ENCODE assay signal across 8 mouse cellular contexts in genomic region chr7:12927191-12927680, GRCm38 (mm10). TPM values are rescaled to one million over a fixed set of nuclear protein-coding genes. Genes with fewer than 3 reads are reported as not detected.
A peak's percentile ranks its signal among the peaks of the same experiment; 100 is the strongest.
DNase-seq lines count a peak whose midpoint lies in the region; ATAC-seq and TF ChIP-seq lines count a peak whose summit lies in the region.

Gene Rnf225 (plus strand): TSS chr7:12927416.

- DNase-seq in heart, postnatal 25 days (ENCODE audit: low spot score) = no peak
- peak; percentile 59 for DNase-seq in lung, postnatal 0 days (ENCODE audit: low spot score)
- DNase-seq in stomach, postnatal 0 days (ENCODE audit: low spot score) = peak; percentile 88
- no peak for DNase-seq in retina, embryonic 14.5 days (ENCODE audit: low spot score)
- DNase-seq in right cerebral cortex, adult 2 months (ENCODE audit: low spot score in 2 of 2) = no peak

- H3K9me3 ChIP-seq in heart, embryonic 12.5 days (replicated peaks) = no peaks in the 10 kb centered on the region
- H3K9me3 ChIP-seq in kidney, embryonic 15.5 days (replicated peaks) = no peaks in the 10 kb centered on the region
- no peaks in the 10 kb centered on the region for H3K9me3 ChIP-seq in lung, postnatal 0 days (ENCODE audit: low read length)
- H3K9me3 ChIP-seq in stomach, postnatal 0 days (ENCODE audit: control insufficient read depth, low read length) = no peaks in the 10 kb centered on the region

- H3K4me3 ChIP-seq in heart, embryonic 12.5 days = peak within 1 kb of the TSS; percentile 51
- no peak within 1 kb of the TSS for H3K4me3 ChIP-seq in embryonic fibroblast, embryonic 13.5 days (ENCODE audit: insufficient read depth, low read length)
- H3K4me3 ChIP-seq in kidney, embryonic 15.5 days (replicated peaks) = peak within 1 kb of the TSS; percentile 41
- peak within 1 kb of the TSS; percentile 28 for H3K4me3 ChIP-seq in lung, postnatal 0 days (ENCODE audit: low read depth, low read length)
- peak within 1 kb of the TSS; percentile 36 for H3K4me3 ChIP-seq in stomach, postnatal 0 days (ENCODE audit: low read depth, low read length)

- no peak for ATAC-seq in heart, embryonic 12.5 days (ENCODE audit: insufficient number of reproducible peaks, low FRiP score)
- ATAC-seq in kidney, embryonic 15.5 days (replicated peaks; ENCODE audit: low FRiP score) = peak; percentile 22; the same call in 1 of the 2 replicates
- peak; percentile 72 for ATAC-seq in lung, postnatal 0 days
- peak; percentile 86 for ATAC-seq in stomach, postnatal 0 days (ENCODE audit: low FRiP score, low TSS enrichment)

- intact Hi-C loops in heart, postnatal 25 days (cut with DNase I) = no loop called here

- peaks cover 11% of the 10 kb centered on the region for H3K27me3 ChIP-seq in heart, embryonic 12.5 days (replicated peaks)
- peaks cover 15% of the 10 kb centered on the region for H3K27me3 ChIP-seq in kidney, embryonic 15.5 days
- H3K27me3 ChIP-seq in lung, postnatal 0 days (replicated peaks; ENCODE audit: insufficient read depth, low read length) = no peaks in the 10 kb centered on the region
- H3K27me3 ChIP-seq in stomach, postnatal 0 days (ENCODE audit: control insufficient read depth, insufficient read depth, low read length) = no peaks in the 10 kb centered on the region

- H3K27ac ChIP-seq in heart, embryonic 12.5 days (ENCODE audit: poor library complexity, severe bottlenecking) = no peak within 1 kb of the TSS
- H3K27ac ChIP-seq in embryonic fibroblast, embryonic 13.5 days (ENCODE audit: insufficient read depth, low read length) = no peak within 1 kb of the TSS
- 0 out of 2 replicates have a peak within 1 kb of the TSS, but pooled peaks have one; percentile 1 for H3K27ac ChIP-seq in kidney, embryonic 15.5 days
- H3K27ac ChIP-seq in lung, postnatal 0 days (ENCODE audit: low read length) = no peak within 1 kb of the TSS
- H3K27ac ChIP-seq in stomach, postnatal 0 days (replicated peaks) = peak within 1 kb of the TSS; percentile 30

- H3K4me1 ChIP-seq in heart, embryonic 12.5 days (replicated peaks) = peaks cover 23% of the 10 kb centered on the region
- 0 out of 2 replicates have a peak, but pooled peaks cover 5% of the 10 kb centered on the region for H3K4me1 ChIP-seq in embryonic fibroblast, embryonic 13.5 days (ENCODE audit: control insufficient read depth, insufficient read depth, low read length)
- peaks cover 40% of the 10 kb centered on the region for H3K4me1 ChIP-seq in kidney, embryonic 15.5 days
- peaks cover 8% of the 10 kb centered on the region; the same call in 1 of the 2 replicates for H3K4me1 ChIP-seq in lung, postnatal 0 days (ENCODE audit: insufficient read depth, low read depth, low read length)
- H3K4me1 ChIP-seq in stomach, postnatal 0 days (replicated peaks; ENCODE audit: control insufficient read depth, insufficient read depth) = peaks cover 4% of the 10 kb centered on the region; the same call in 1 of the 2 replicates

- H3K4me2 ChIP-seq in heart, embryonic 12.5 days = peak within 1 kb of the TSS; percentile 93
- H3K4me2 ChIP-seq in kidney, embryonic 15.5 days = peak within 1 kb of the TSS; percentile 70
- peak within 1 kb of the TSS; percentile 63 for H3K4me2 ChIP-seq in lung, postnatal 0 days (replicated peaks; ENCODE audit: low read depth, low read length)
- peak within 1 kb of the TSS; percentile 58 for H3K4me2 ChIP-seq in stomach, postnatal 0 days (replicated peaks; ENCODE audit: low read depth)

- TF ChIP-seq CTCF in embryonic fibroblast, embryonic 13.5 days (IDR thresholded peaks at IDR 0.05; ENCODE audit: borderline replicate concordance, insufficient read depth, low read length) = no peak
- TF ChIP-seq CTCF in lung, postnatal 0 days (IDR thresholded peaks at IDR 0.05) = no peak
- no peak for TF ChIP-seq CTCF in stomach, postnatal 0 days (IDR thresholded peaks at IDR 0.05; ENCODE audit: low read depth)

- WGBS in heart, embryonic 12.5 days = 21% methylated on average over 8 of the region's 8 CpGs
- 21% methylated on average over 8 of the region's 8 CpGs for WGBS in kidney, embryonic 15.5 days
- WGBS in lung, postnatal 0 days = 26% methylated on average over 8 of the region's 8 CpGs
- WGBS in stomach, postnatal 0 days = 24% methylated on average over 8 of the region's 8 CpGs

- peak within 1 kb of the TSS; percentile 73 for H3K9ac ChIP-seq in heart, embryonic 12.5 days
- peak within 1 kb of the TSS; percentile 47 for H3K9ac ChIP-seq in kidney, embryonic 15.5 days
- peak within 1 kb of the TSS; percentile 39 for H3K9ac ChIP-seq in lung, postnatal 0 days (replicated peaks; ENCODE audit: low read depth)
- H3K9ac ChIP-seq in stomach, postnatal 0 days (ENCODE audit: low read length) = peak within 1 kb of the TSS; percentile 47

- peak; percentile 17 for TF ChIP-seq POLR2A in embryonic fibroblast, embryonic 13.5 days (IDR thresholded peaks at IDR 0.05; ENCODE audit: low read depth, low read length)

- TF ChIP-seq EP300 in lung, postnatal 0 days (IDR thresholded peaks at IDR 0.05) = 0 out of 2 replicates have a peak, but pooled peaks have one; percentile 40
- TF ChIP-seq EP300 in stomach, postnatal 0 days (optimal IDR thresholded peaks at IDR 0.05) = no peak

- H3K36me3 ChIP-seq in heart, embryonic 12.5 days = peaks cover 42% of the 10 kb centered on the region
- H3K36me3 ChIP-seq in kidney, embryonic 15.5 days = peaks cover 44% of the 10 kb centered on the region
- peaks cover 26% of the 10 kb centered on the region; the same call in 1 of the 2 replicates for H3K36me3 ChIP-seq in lung, postnatal 0 days (ENCODE audit: insufficient read depth, low read length)
- peaks cover 19% of the 10 kb centered on the region for H3K36me3 ChIP-seq in stomach, postnatal 0 days (ENCODE audit: control insufficient read depth, insufficient read depth, low read length)

RNA-seq across cellular contexts. Expression of gene Rnf225, which starts in this region (rescaled TPM):
- 0.95 and 1.1 TPM in 2 replicates for polyA plus RNA-seq in heart, embryonic 12.5 days (2016; fragmentation: Nextera tagmentation; extraction: Ambion mirVana)
- under 1 TPM; 0.21 to 0.22 TPM for total RNA-seq in heart, postnatal 25 days (2021)
- 0.30 and 0.63 TPM in 2 replicates for polyA plus RNA-seq in embryonic fibroblast, embryonic 13.5 days (2011; ENCODE audit: insufficient read length, low read depth, missing spikeins)
- polyA plus RNA-seq in kidney, embryonic 15.5 days (2015; fragmentation: Nextera tagmentation; extraction: Ambion mirVana) = 0.45 and 0.77 TPM in 2 replicates
- polyA plus RNA-seq in lung, postnatal 0 days (2015; fragmentation: Nextera tagmentation; extraction: Ambion mirVana) = 1.3 and 1.4 TPM in 2 replicates
- polyA plus RNA-seq in stomach, postnatal 0 days (2015; fragmentation: Nextera tagmentation; extraction: Ambion mirVana) = 30.7 and 33.6 TPM in 2 replicates

Comparison
In these comparisons a context has a peak if more than half of its experiments do, and no peak if none do; other contexts are left out.
1. RNA of gene Rnf225 (polyA plus RNA-seq): 30.7 to 33.6 TPM in stomach, postnatal 0 days; 1.3 to 1.4 TPM in lung, postnatal 0 days, 0.95 to 1.1 TPM in heart, embryonic 12.5 days, 0.45 to 0.77 TPM in kidney, embryonic 15.5 days and 0.30 to 0.63 TPM in embryonic fibroblast, embryonic 13.5 days; every median in the first group is over 10 times any median in the second.
2. Peak in ATAC-seq, H3K4me3 ChIP-seq, H3K27ac ChIP-seq, H3K9ac ChIP-seq and H3K4me2 ChIP-seq in kidney, embryonic 15.5 days; RNA of the gene not detected or under 1 TPM.
3. DNase-seq: peak in lung, postnatal 0 days (single experiment) and stomach, postnatal 0 days (single experiment); none in heart, postnatal 25 days (single experiment), retina, embryonic 14.5 days (single experiment) and right cerebral cortex, adult 2 months (0 of 2).
4. Peak in every context shown above with its lines, with median percentiles within 50 percentile points of each other: H3K4me2 ChIP-seq and H3K9ac ChIP-seq.